Mouse (Mus musculus) cortical plate, adult 2 months (tissue): ENCODE data around the gene Fam228b.

Experiments used
- CTCF ChIP-seq: fragments of 200-500 bp; IDR thresholded peaks from 2 replicates; pipeline ENCODE4 v1.5.1; 2011; ENCODE audit warnings: mild to moderate bottlenecking, control low read depth, low read length; ENCODE audit not compliant: insufficient read depth; ENCODE audit errors: extremely low read depth
- POLR2A ChIP-seq: fragments of 200-500 bp; IDR thresholded peaks from 2 replicates; pipeline ENCODE4 v1.6.1; 2011; ENCODE audit warnings: mild to moderate bottlenecking, low read length, control low read depth; ENCODE audit not compliant: insufficient read depth; ENCODE audit errors: extremely low read depth

GRCm38 (mm10) chr12:4816680-4817360, 47.8 kb upstream of the Fam228b start:
- TF ChIP-seq POLR2A (no peak), CTCF (no peak)
